Mouse (Mus musculus): ENCODE results near the gene Lrrd1. TPM values are rescaled to one million over a fixed set of nuclear protein-coding genes. Genes with fewer than 3 reads are reported as not detected.

Lrrd1 gene
- polyA plus RNA-seq, 1 experiment = not detected

- no peak overlapping the region for H3K27ac ChIP-seq (ENCODE audit: control insufficient read depth, insufficient read depth, low read depth, low read length, poor library complexity)
- no peak overlapping the region for H3K4me3 ChIP-seq (replicated peaks; ENCODE audit: control insufficient read depth, low read depth, low read length)
- WGBS = 30% methylated on average over 2 of the region's 2 CpGs
- TF ChIP-seq POLR2A (IDR thresholded peaks at IDR 0.05; ENCODE audit: borderline replicate concordance, control insufficient read depth, low read depth, low read length) = no peak
- no peak for TF ChIP-seq CTCF (IDR thresholded peaks at IDR 0.05; ENCODE audit: control insufficient read depth, insufficient read depth, low read length)
- H3K4me1 ChIP-seq (ENCODE audit: control insufficient read depth, insufficient read depth, low read length) = no peaks in the 10 kb centered on the region
Observed at GRCm38 (mm10) chr5:3905471-3905870, 60.5 kb downstream of the Lrrd1 start.

Other genes starting within 250 kb of the Lrrd1 start
- 7.5 and 17.4 TPM in 2 replicates for gene Pex1, start 249.1 kb upstream of the Lrrd1 start, polyA plus RNA-seq (2011; ENCODE audit: insufficient read depth, insufficient read length, low replicate concordance, missing spikeins)
- 3.4 and 4.8 TPM in 2 replicates for gene Rbm48, start 248.6 kb upstream of the Lrrd1 start, polyA plus RNA-seq (2011; ENCODE audit: insufficient read depth, insufficient read length, low replicate concordance, missing spikeins)
- not detected in 2 replicates for gene Tmbim7, start 194.0 kb upstream of the Lrrd1 start, polyA plus RNA-seq (2011; ENCODE audit: insufficient read depth, insufficient read length, low replicate concordance, missing spikeins)
- gene Gatad1, start 188.0 kb upstream of the Lrrd1 start, polyA plus RNA-seq (2011; ENCODE audit: insufficient read depth, insufficient read length, low replicate concordance, missing spikeins) = 46.5 and 62.7 TPM in 2 replicates
- 9.6 and 10.1 TPM in 2 replicates for gene Ankib1, start 42.2 kb upstream of the Lrrd1 start, polyA plus RNA-seq (2011; ENCODE audit: insufficient read depth, insufficient read length, low replicate concordance, missing spikeins)
- gene Krit1, start 42.0 kb upstream of the Lrrd1 start, polyA plus RNA-seq (2011; ENCODE audit: insufficient read depth, insufficient read length, low replicate concordance, missing spikeins) = 21.5 and 32.2 TPM in 2 replicates
- gene Mterf1a, start 48.8 kb downstream of the Lrrd1 start, polyA plus RNA-seq (2011; ENCODE audit: insufficient read depth, insufficient read length, low replicate concordance, missing spikeins) = 17.8 and 27.0 TPM in 2 replicates
- gene Akap9, start 82.9 kb downstream of the Lrrd1 start, polyA plus RNA-seq (2011; ENCODE audit: insufficient read depth, insufficient read length, low replicate concordance, missing spikeins) = 10.2 and 12.5 TPM in 2 replicates

Data from bone marrow, adult 2 months (tissue).